In genomic region chr17:34517795-34518194, GRCm38 (mm10) we compare ENCODE assay signal across 26 mouse cellular contexts. TPM values are rescaled to one million over a fixed set of nuclear protein-coding genes. Genes with fewer than 3 reads are reported as not detected.
DNase-seq lines count a peak whose midpoint lies in the region; ATAC-seq and TF ChIP-seq lines count a peak whose summit lies in the region.
"Had no signal": no experiment of that assay in that cellular context is flagged by ENCODE, and none has a peak within 500 bp of the region (broad histone marks: within the 10 kb centered on the region; RNA-seq: fewer than 3 reads in every experiment).

No protein-coding gene starts in this region.

- WGBS in heart, embryonic 10.5 days, result 85% methylated on average over 4 of the region's 4 CpGs
- WGBS in intestine, embryonic 16.5 days, result 88% methylated on average over 4 of the region's 4 CpGs
- 33% methylated on average over 4 of the region's 4 CpGs for WGBS in small intestine, adult 2 months

- no peaks in the 10 kb centered on the region for H3K9me3 ChIP-seq in heart, embryonic 10.5 days
- no peaks in the 10 kb centered on the region for H3K9me3 ChIP-seq in intestine, embryonic 16.5 days (ENCODE audit: control insufficient read depth, low read length)
- H3K9me3 ChIP-seq: embryonic facial prominence, embryonic 13.5 days; embryonic facial prominence, embryonic 15.5 days; forebrain, embryonic 10.5 days; forebrain, embryonic 12.5 days had no signal

- peak overlapping the region; percentile 48 for H3K4me2 ChIP-seq in intestine, embryonic 16.5 days (ENCODE audit: low read depth, low read length)
- H3K4me2 ChIP-seq: embryonic facial prominence, embryonic 13.5 days; embryonic facial prominence, embryonic 15.5 days; forebrain, embryonic 12.5 days had no signal

- no peak overlapping the region for H3K4me3 ChIP-seq in heart, embryonic 10.5 days
- H3K4me3 ChIP-seq in intestine, embryonic 16.5 days (ENCODE audit: low read length), result peak overlapping the region; percentile 26
- peak overlapping the region; percentile 69 for H3K4me3 ChIP-seq in small intestine, adult 2 months (ENCODE audit: low read depth, low read length)
- H3K4me3 ChIP-seq: embryonic facial prominence, embryonic 13.5 days; embryonic facial prominence, embryonic 15.5 days; erythroblast, embryonic 14.5 days; forebrain, embryonic 10.5 days; forebrain, embryonic 12.5 days had no signal

- no peak for TF ChIP-seq CTCF in small intestine, adult 2 months (IDR thresholded peaks at IDR 0.05; ENCODE audit: extremely low read depth, insufficient read length, insufficient replicate concordance, low read depth, low read length)

- 0 out of 2 replicates have a peak, but pooled peaks cover 5% of the 10 kb centered on the region for H3K27me3 ChIP-seq in heart, embryonic 10.5 days (ENCODE audit: insufficient read depth, poor library complexity, severe bottlenecking)
- H3K27me3 ChIP-seq in intestine, embryonic 16.5 days (replicated peaks; ENCODE audit: control insufficient read depth, insufficient read depth, low read length), result no peaks in the 10 kb centered on the region
- H3K27me3 ChIP-seq in small intestine, adult 2 months (ENCODE audit: control insufficient read depth, insufficient read depth, low read length), result no peaks in the 10 kb centered on the region
- H3K27me3 ChIP-seq: embryonic facial prominence, embryonic 15.5 days; forebrain, embryonic 12.5 days had no signal

- TF ChIP-seq POLR2A in small intestine, adult 2 months (IDR thresholded peaks at IDR 0.05; ENCODE audit: low read depth, low read length), result no peak

- peak; percentile 54 for DNase-seq in heart, embryonic 10.5 days (ENCODE audit: low spot score)
- no peak for DNase-seq in heart, adult 9 months (ENCODE audit: low spot score in 2 of 2)
- DNase-seq in lung, postnatal 10 days, result no peak
- DNase-seq in kidney, adult 18-20 months, result no peak
- DNase-seq in lung, postnatal 4 days, result no peak
- DNase-seq: adrenal gland, adult 2 months; adrenal gland, postnatal 10 days; adrenal gland, postnatal 25 days; cerebellum, adult 11 months; cerebellum, adult 18-20 months; cerebellum, adult 8-10 months; cerebellum, adult 9-11 months; cerebellum, postnatal 14 days; cerebellum, postnatal 36 days; embryo, embryonic 11 days had no signal

- H3K36me3 ChIP-seq in heart, embryonic 10.5 days, result no peaks in the 10 kb centered on the region
- no peaks in the 10 kb centered on the region for H3K36me3 ChIP-seq in intestine, embryonic 16.5 days (ENCODE audit: control insufficient read depth, insufficient read depth, low read length)
- H3K36me3 ChIP-seq in small intestine, adult 2 months (ENCODE audit: control insufficient read depth, insufficient read depth, low read length), result peaks cover 36% of the 10 kb centered on the region
- H3K36me3 ChIP-seq: embryonic facial prominence, embryonic 13.5 days; embryonic facial prominence, embryonic 15.5 days; forebrain, embryonic 10.5 days; forebrain, embryonic 12.5 days had no signal

- no peaks in the 10 kb centered on the region for H3K4me1 ChIP-seq in heart, embryonic 10.5 days
- no peaks in the 10 kb centered on the region for H3K4me1 ChIP-seq in intestine, embryonic 16.5 days (ENCODE audit: control insufficient read depth, insufficient read depth, low read length)
- H3K4me1 ChIP-seq in small intestine, adult 2 months (ENCODE audit: control insufficient read depth, insufficient read depth, insufficient read length, low read length), result peaks cover 5% of the 10 kb centered on the region
- H3K4me1 ChIP-seq: embryonic facial prominence, embryonic 13.5 days; embryonic facial prominence, embryonic 15.5 days; forebrain, embryonic 10.5 days; forebrain, embryonic 12.5 days had no signal

- no peak for ATAC-seq in intestine, embryonic 16.5 days
- ATAC-seq: forebrain, embryonic 14.5 days had no signal

- H3K27ac ChIP-seq in heart, embryonic 10.5 days, result no peak overlapping the region
- peak overlapping the region; percentile 80 for H3K27ac ChIP-seq in intestine, embryonic 16.5 days (ENCODE audit: low read length)
- H3K27ac ChIP-seq in small intestine, adult 2 months (ENCODE audit: insufficient read depth, low read depth, low read length), result peak overlapping the region; percentile 97
- H3K27ac ChIP-seq: embryonic facial prominence, embryonic 13.5 days; embryonic facial prominence, embryonic 15.5 days; forebrain, embryonic 10.5 days; forebrain, embryonic 12.5 days had no signal

- peak overlapping the region; percentile 60 for H3K9ac ChIP-seq in intestine, embryonic 16.5 days (ENCODE audit: low read depth, low read length)
- H3K9ac ChIP-seq: embryonic facial prominence, embryonic 13.5 days; embryonic facial prominence, embryonic 15.5 days; forebrain, embryonic 12.5 days had no signal

RNA-seq across cellular contexts. Expression of gene Btnl6, which starts 0.6 kb away (rescaled TPM):
- not detected in 2 replicates for polyA plus RNA-seq in heart, embryonic 10.5 days (2016; fragmentation: Nextera tagmentation; extraction: Ambion mirVana)
- polyA plus RNA-seq in intestine, embryonic 16.5 days (2015; fragmentation: Nextera tagmentation; extraction: Ambion mirVana), result 30.9 and 41.7 TPM in 2 replicates
- 33.4 and 104 TPM in 2 replicates for polyA plus RNA-seq in small intestine, adult 2 months (2012; rRNA removed)
- polyA plus RNA-seq: adrenal gland, adult 2 months; brain, embryonic 14.5 days; C2C12; embryonic facial prominence, embryonic 11.5 days; embryonic facial prominence, embryonic 13.5 days; embryonic facial prominence, embryonic 15.5 days; erythroblast, embryonic 14.5 days; forebrain, embryonic 10.5 days; forebrain, embryonic 12.5 days; forebrain, embryonic 14.5 days had no signal

RNA-seq across cellular contexts. Expression of gene Btnl4, which starts 40.7 kb away (rescaled TPM):
- polyA plus RNA-seq in heart, embryonic 10.5 days (2016; fragmentation: Nextera tagmentation; extraction: Ambion mirVana), result not detected in 2 replicates
- 18.1 and 22.3 TPM in 2 replicates for polyA plus RNA-seq in intestine, embryonic 16.5 days (2015; fragmentation: Nextera tagmentation; extraction: Ambion mirVana)
- 19.3 and 61.4 TPM in 2 replicates for polyA plus RNA-seq in small intestine, adult 2 months (2012; rRNA removed)
- polyA plus RNA-seq: brain, embryonic 14.5 days; C2C12; embryonic facial prominence, embryonic 11.5 days; embryonic facial prominence, embryonic 13.5 days; embryonic facial prominence, embryonic 15.5 days; forebrain, embryonic 10.5 days; forebrain, embryonic 12.5 days; forebrain, embryonic 14.5 days had no signal

RNA-seq across cellular contexts. Expression of gene Notch4, which starts 46.3 kb away (rescaled TPM):
- 6.4 and 8.4 TPM in 2 replicates for polyA plus RNA-seq in heart, embryonic 10.5 days (2016; fragmentation: Nextera tagmentation; extraction: Ambion mirVana)
- 2.5 and 3.8 TPM in 2 replicates for polyA plus RNA-seq in intestine, embryonic 16.5 days (2015; fragmentation: Nextera tagmentation; extraction: Ambion mirVana)
- polyA plus RNA-seq in small intestine, adult 2 months (2012; rRNA removed), result 12.1 and 16.7 TPM in 2 replicates

Comparison
In these comparisons a context has a peak if more than half of its experiments do, and no peak if none do; other contexts are left out.
1. RNA of gene Btnl6, which starts 0.6 kb away (polyA plus RNA-seq): 33.4 to 104 TPM in small intestine, adult 2 months and 30.9 to 41.7 TPM in intestine, embryonic 16.5 days; not detected in heart, embryonic 10.5 days; every median in the first group is over 10 times any median in the second.
2. RNA of gene Btnl4, which starts 40.7 kb away (polyA plus RNA-seq): 19.3 to 61.4 TPM in small intestine, adult 2 months and 18.1 to 22.3 TPM in intestine, embryonic 16.5 days; not detected in heart, embryonic 10.5 days; every median in the first group is over 10 times any median in the second.